Mouse (Mus musculus): ENCODE results near the gene Lrrc74a. TPM values are rescaled to one million over a fixed set of nuclear protein-coding genes. Genes with fewer than 3 reads are reported as not detected.

Lrrc74a gene
- total and polyA plus RNA-seq, 3 experiments = not detected

DNA sequence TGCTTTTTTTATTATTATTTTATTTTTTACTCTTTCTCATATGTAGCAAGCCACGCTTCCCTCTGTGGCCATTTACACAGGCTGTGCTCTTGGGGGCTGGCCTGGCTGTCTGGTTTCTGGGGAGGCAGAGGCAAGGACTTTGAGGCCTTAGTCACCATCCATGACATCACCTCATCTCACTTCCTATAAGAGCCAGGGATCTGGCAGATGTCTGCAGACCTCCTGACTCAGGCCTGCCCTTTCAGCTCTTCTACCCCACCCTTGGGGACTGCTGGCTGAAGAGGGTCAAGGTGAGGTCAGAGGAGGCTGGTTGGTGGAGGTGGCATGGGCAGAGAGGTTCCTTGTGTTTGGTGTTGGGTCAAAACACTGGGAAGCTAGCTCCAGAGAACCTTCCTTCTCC is 39.7 kb upstream of the Lrrc74a start:
- H3K79me2 ChIP-seq (replicated peaks; ENCODE audit: control insufficient read depth, extremely low read depth, insufficient read depth, poor library complexity, severe bottlenecking) = no peaks in the 10 kb centered on the region
- H3K27ac ChIP-seq (ENCODE audit: insufficient read depth, low read depth) = no peak overlapping the region
- peaks cover 25 to 58% of the 10 kb centered on the region in 2 experiments for H3K4me1 ChIP-seq (ENCODE audit: control insufficient read depth in 1 of 2, insufficient read depth in 2 of 2)
- peak; percentile 48; the same call in 1 of the 2 replicates for TF ChIP-seq JUN (IDR thresholded peaks at IDR 0.05; ENCODE audit: insufficient read depth, low read depth, low read length)
- TF ChIP-seq MAFK (IDR thresholded peaks at IDR 0.05; ENCODE audit: insufficient replicate concordance, low read length) = no peak
- no peak for TF ChIP-seq GABPA (IDR thresholded peaks at IDR 0.05; ENCODE audit: insufficient replicate concordance, low read depth, low read length)
- TF ChIP-seq BHLHE40 (IDR thresholded peaks at IDR 0.05; ENCODE audit: low read depth, low read length) = no peak
- TF ChIP-seq NRF1 (IDR thresholded peaks at IDR 0.05; ENCODE audit: low read depth, low read length) = no peak
- no peak for TF ChIP-seq MAX (IDR thresholded peaks at IDR 0.05; ENCODE audit: low read length)
- TF ChIP-seq ZMIZ1 (IDR thresholded peaks at IDR 0.05; ENCODE audit: low read depth, low read length) = no peak
- TF ChIP-seq POLR2A (IDR thresholded peaks at IDR 0.05; ENCODE audit: low read depth, low read length) = no peak
- no peak for TF ChIP-seq USF1 (IDR thresholded peaks at IDR 0.05; ENCODE audit: low read depth, low read length)
- no peak for TF ChIP-seq RCOR1 (conservative IDR thresholded peaks at IDR 0.05; ENCODE audit: low read depth, low read length)
- no peak for TF ChIP-seq SMC3 (IDR thresholded peaks at IDR 0.05; ENCODE audit: low read depth, low read length)
- TF ChIP-seq IRF4 (IDR thresholded peaks at IDR 0.05; ENCODE audit: low read depth, low read length) = peak; percentile 57
- TF ChIP-seq PAX5 (IDR thresholded peaks at IDR 0.05; ENCODE audit: low read length) = no peak
- TF ChIP-seq SIN3A (IDR thresholded peaks at IDR 0.05; ENCODE audit: low read length) = no peak
- TF ChIP-seq JUND (conservative IDR thresholded peaks at IDR 0.05; ENCODE audit: low read depth, low read length) = 0 out of 2 replicates have a peak, but pooled peaks have one; percentile 27
- TF ChIP-seq CHD2 (IDR thresholded peaks at IDR 0.05; ENCODE audit: low read length) = no peak
- no peak for TF ChIP-seq E2F4 (IDR thresholded peaks at IDR 0.05; ENCODE audit: insufficient replicate concordance, low read depth, low read length)
- TF ChIP-seq USF2 (conservative IDR thresholded peaks at IDR 0.05; ENCODE audit: low read depth, low read length) = no peak
- TF ChIP-seq POLR2AphosphoS2 (IDR thresholded peaks at IDR 0.05; ENCODE audit: low read depth, low read length) = no peak
- no peak for TF ChIP-seq ELF1 (IDR thresholded peaks at IDR 0.05; ENCODE audit: low read depth, low read length)
- TF ChIP-seq CTCF (conservative IDR thresholded peaks at IDR 0.05 in 1 of 2, IDR thresholded peaks at IDR 0.05 in 1 of 2; ENCODE audit: low read depth in 2 of 2, low read length in 2 of 2) = no peak
- TF ChIP-seq MXI1 (IDR thresholded peaks at IDR 0.05; ENCODE audit: low read depth, low read length) = no peak
- TF ChIP-seq TCF12 (IDR thresholded peaks at IDR 0.05; ENCODE audit: low read depth, low read length) = peak; percentile 28; the same call in 1 of the 2 replicates
- no peak for TF ChIP-seq TBP (conservative IDR thresholded peaks at IDR 0.05; ENCODE audit: low read depth, low read length)
- TF ChIP-seq HCFC1 (IDR thresholded peaks at IDR 0.05; ENCODE audit: low read depth, low read length) = no peak
- TF ChIP-seq CHD1 (IDR thresholded peaks at IDR 0.05; ENCODE audit: low read depth, low read length) = no peak
- no peak for TF ChIP-seq ZC3H11A (IDR thresholded peaks at IDR 0.05; ENCODE audit: low read depth, low read length)
- TF ChIP-seq NELFE (IDR thresholded peaks at IDR 0.05; ENCODE audit: low read depth, low read length) = no peak
- no peak for TF ChIP-seq ZKSCAN1 (IDR thresholded peaks at IDR 0.05; ENCODE audit: borderline replicate concordance, low read depth, low read length)
- TF ChIP-seq ETS1 (conservative IDR thresholded peaks at IDR 0.05; ENCODE audit: low read depth, low read length) = peak; percentile 50; the same call in 1 of the 2 replicates
- no peak for TF ChIP-seq RAD21 (IDR thresholded peaks at IDR 0.05; ENCODE audit: low read depth, low read length)
- TF ChIP-seq ZNF384 (IDR thresholded peaks at IDR 0.05; ENCODE audit: low read depth, low read length) = no peak
- peak; percentile 68; the same call in 1 of the 2 replicates for TF ChIP-seq EP300 (IDR thresholded peaks at IDR 0.05; ENCODE audit: low read length)
- 0 out of 2 replicates have a peak, but pooled peaks have one; percentile 30 for TF ChIP-seq MAZ (IDR thresholded peaks at IDR 0.05; ENCODE audit: low read depth, low read length)
- TF ChIP-seq KAT2A (IDR thresholded peaks at IDR 0.05; ENCODE audit: insufficient replicate concordance, low read length) = no peak
- TF ChIP-seq UBTF (IDR thresholded peaks at IDR 0.05; ENCODE audit: low read depth, low read length) = no peak
- TF ChIP-seq MYC (IDR thresholded peaks at IDR 0.05; ENCODE audit: low read depth, low read length) = no peak
- TF ChIP-seq MEF2A (IDR thresholded peaks at IDR 0.05; ENCODE audit: borderline replicate concordance, low read depth, low read length) = no peak
- no peaks in the 10 kb centered on the region for H3K27me3 ChIP-seq (replicated peaks)
- dilution Hi-C loops (cut with MboI; ENCODE audit: extremely low pct_ligation_motif_present, extremely low pct_unique_long_range_greater_than_20kb, low sequenced_read_pairs) = no loop called here
- in situ Hi-C loops (cut with MboI; ENCODE audit: low pct_ligation_motif_present, low pct_unique_long_range_greater_than_20kb, low sequenced_read_pairs) = no loop called here
- no peak overlapping the region for H3K9ac ChIP-seq (ENCODE audit: insufficient read depth, low read depth)
- H3K36me3 ChIP-seq (replicated peaks in 1 of 2; ENCODE audit: control insufficient read depth in 1 of 2, insufficient read depth in 1 of 2, low read length in 1 of 2) = no peaks in the 10 kb centered on the region
- H3K9me3 ChIP-seq (replicated peaks; ENCODE audit: low read length) = peaks cover 6% of the 10 kb centered on the region
- peak; percentile 69 for DNase-seq (ENCODE audit: extremely low read depth)
- H3K4me3 ChIP-seq (replicated peaks in 1 of 3; ENCODE audit: low read depth in 2 of 3, low read length in 2 of 3, poor library complexity in 1 of 3) = no peak overlapping the region
- H3K4me2 ChIP-seq (ENCODE audit: insufficient read depth, low read depth, poor library complexity, severe bottlenecking) = no peak overlapping the region

Measured in CH12.LX (cell line).